Mouse (Mus musculus) NIH3T3 (cell line): ENCODE results near the gene Scg3.
"Not testable (repeated sequence)": the region's sequence is repeated elsewhere in the genome, so short reads cannot be mapped to it uniquely, and the experiment has no call there.

ENCODE experiments used
- DNase-seq: peaks from one replicate; pipeline ENCODE4 v3.0.0-alpha.2; 2012; ENCODE audit warnings: low read depth

Scg3 gene

DNA sequence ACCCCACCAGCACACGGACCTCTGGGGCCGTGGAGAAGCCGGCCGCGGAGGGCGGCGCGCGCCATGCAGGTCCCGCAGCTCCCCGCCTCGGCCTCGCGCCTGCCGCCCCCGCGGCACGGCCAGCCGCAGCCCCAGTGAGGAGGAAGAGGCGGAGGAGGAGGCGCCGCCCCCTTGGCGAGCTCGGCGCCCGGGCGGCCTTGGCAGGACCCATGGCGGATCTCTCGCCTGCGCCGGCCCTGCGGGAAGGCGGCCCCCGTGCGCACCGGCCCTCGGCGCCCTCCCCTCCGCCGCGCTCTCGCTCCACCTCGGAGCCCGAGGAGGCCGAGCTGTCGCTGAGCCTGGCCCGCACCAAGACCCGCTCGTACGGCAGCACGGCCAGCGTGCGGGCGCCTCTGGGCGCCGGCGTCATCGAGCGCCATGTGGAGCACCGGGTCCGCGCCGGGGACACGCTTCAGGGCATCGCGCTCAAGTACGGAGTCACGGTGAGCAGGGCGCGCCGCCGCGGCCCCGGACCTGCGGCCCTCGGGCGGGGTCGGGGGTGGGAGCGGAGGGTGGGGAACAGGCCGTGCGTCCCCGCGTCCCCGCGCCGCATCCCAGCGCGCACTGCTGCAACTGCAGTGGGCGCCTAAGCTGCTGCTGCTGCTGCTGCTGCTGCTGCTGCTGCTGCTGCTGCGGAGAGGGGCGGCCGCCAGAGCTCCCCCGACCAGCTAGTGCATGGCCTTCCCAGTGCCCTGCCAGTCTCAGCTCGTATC is 58.1 kb downstream of the Scg3 start, which contains the start of gene Lysmd2:
Gene Lysmd2 (plus strand): TSS at position 186 of the 752 bp plus-strand sequence.
- peak; percentile 90 for DNase-seq

DNA sequence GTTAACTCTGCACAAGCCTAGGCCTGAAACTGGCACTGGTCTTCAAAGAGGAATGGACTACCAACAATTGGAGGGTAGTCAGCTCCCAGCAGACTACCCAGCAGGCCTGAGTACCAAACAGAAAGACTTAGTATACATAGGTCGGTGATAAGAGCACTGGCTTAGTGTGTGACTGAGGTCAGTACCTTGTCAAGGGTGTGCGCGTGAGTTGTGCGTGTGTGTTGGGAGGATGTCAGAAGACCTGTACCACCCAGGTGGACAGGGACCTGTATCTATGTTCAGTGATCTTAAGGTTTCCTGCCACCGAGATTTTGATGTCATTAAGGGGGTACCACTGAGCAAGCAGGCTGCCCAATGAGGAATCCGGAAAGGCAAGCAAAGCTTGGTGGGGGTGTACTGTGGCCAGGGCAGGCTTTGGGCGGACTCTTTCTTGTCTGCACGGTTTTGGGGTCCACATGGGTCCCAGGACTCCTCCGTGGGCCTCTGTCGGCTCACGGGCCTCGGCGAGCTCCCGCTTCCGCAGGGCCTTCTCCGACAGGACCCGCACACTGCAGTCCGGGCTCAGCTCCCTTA is 58.8 kb downstream of the Scg3 start:
- DNase-seq: no peak

DNA sequence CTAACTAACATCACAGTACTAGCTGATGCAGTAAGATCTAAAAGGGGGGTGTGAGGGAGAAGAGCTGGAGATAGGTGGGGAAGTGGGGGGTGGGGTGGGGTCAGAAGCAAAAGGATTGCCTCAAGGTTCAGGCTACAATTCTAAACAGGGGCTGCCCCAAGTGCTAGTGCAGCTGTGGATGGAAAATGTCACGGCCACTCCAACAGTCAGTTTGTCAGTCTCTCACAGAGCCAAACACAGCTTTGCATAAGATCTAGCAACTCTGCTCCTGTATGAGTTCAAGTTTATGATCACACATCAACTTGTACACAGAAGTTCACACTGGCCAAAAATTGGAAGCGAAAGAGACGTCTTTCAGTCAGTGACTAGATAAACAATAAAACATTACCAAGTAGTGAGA is 62.4 kb downstream of the Scg3 start:
- DNase-seq: no peak

DNA sequence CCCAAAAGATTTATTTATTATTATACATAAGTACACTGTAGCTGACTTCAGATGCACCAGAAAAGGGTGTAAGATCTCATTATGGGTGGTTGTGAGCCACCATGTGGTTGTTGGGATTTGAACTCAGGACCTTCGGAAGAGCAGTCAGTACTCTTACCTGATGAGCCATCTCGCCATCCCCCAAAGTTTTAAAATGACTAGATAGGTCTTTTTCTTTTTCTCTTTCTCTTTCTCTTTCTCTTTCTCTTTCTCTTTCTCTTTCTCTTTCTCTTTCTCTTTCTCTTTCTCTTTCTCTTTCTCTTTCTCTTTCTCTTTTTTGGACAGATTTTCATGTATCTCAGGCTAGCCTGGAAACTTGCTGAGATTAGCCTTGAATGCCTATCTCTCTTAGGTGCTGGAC is 64.1 kb downstream of the Scg3 start:
- not testable (repeated sequence) for DNase-seq

DNA sequence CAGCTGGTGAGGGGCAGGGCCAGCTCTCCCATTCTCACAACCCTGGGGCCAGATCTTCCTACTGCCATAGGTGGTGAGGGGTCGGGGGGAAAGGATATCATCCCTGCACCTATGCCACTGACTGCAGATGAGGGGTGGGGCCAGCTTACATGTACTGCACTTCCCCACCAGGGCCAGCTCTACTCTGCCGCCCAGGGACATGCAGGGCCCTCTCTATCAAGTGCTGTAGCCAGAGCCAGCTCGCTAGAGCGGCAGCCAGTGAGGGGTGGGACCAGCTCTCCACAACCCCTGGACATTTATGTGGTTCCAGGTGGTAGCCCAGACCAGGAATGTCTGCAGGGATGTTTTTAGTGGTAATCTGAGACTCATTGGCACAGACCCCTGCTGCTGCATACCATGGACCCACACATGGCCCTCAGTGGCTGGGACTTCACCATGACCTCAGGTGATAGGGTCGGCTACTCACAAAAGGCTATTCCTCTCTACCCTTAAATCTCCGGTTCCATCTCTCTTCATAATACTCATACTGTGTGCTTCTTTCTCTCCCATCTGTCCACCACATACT is 64.9 kb downstream of the Scg3 start:
- DNase-seq: no peak

DNA sequence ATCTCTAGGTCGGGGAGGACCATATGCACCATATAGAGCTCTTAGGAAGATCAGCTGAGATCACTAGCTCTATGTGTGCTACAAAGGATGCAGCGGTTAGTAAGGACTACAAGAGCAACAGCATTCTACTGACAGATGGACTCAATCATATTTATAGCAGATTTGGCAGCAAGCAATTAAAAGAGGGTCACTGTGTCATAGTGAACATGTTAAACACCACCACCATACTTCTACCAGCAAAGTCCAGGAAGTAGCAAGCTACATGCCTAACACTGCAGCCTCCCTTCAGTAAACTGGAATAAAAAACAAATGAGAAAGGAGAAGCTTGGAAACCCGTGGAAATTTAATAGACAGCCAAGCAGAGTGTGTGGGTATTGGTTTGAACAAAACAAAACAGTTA is 67.3 kb downstream of the Scg3 start:
- DNase-seq: no peak

DNA sequence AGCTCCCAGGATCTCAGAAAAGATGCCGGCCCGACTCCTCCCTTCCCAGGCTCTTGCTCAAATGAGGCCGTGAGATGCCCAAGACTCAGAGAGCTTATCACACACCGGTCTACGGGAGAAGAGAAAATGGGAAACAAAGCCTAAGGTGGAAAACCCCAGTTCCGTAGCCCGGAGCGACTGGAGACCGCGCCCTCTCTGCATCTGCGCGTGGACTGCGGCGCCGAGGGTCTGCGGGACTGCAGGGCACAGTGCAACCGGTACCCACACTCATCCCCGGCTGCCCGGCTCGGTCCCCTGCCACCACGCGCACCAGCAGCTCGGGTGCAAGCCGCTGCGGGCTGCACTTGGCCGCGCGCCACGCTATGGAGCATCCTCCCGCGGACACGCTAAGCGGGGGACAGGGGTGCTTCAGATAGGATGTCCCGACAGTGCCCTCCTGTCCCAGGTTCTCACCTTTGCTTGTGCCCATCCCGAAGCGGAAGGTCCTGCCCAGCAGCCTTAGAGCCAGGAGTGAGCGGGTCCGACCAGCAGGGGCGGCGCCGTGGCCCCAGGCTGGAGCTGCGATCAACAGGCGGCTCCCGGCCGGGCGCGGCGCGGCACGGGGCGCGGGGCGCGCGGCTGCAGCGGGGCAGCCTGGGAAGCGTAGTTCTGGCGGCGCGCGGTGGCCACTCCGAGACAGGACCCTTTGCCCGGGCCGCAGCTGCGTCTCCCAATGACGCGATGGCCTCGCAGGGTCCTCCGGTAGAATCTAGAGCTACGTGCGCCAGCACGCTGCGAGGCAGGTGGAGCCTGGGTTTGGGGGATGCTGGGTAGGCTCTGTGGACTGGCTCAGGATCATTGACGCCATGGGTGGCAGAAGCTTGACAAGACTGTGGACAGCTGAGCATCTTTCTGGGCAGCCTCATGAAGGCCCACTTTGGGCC is 73.0 kb downstream of the Scg3 start, which contains the start of gene Tmod2:
Gene Tmod2 (minus strand): TSS at position 755 of the 923 bp plus-strand sequence.
- DNase-seq: no peak

DNA sequence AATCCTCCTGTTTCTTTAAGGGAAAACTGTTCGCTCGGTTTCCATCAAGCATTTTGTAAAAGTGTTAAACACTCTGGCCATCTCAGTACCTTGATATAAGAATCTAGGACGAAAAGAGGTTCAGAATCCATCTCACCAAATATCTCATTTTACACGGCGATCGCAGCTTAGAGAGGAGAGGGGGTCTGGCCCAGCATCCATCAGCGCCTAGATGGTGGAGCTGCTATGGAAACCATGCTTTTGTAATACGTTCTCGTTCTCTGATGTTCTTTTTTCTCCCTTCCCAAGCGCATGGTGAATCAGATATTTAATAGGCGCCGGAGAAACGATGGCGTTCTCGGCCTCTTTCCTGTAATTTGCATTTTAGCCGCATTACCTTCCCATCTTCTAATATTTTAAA is 73.9 kb downstream of the Scg3 start:
- no peak for DNase-seq

DNA sequence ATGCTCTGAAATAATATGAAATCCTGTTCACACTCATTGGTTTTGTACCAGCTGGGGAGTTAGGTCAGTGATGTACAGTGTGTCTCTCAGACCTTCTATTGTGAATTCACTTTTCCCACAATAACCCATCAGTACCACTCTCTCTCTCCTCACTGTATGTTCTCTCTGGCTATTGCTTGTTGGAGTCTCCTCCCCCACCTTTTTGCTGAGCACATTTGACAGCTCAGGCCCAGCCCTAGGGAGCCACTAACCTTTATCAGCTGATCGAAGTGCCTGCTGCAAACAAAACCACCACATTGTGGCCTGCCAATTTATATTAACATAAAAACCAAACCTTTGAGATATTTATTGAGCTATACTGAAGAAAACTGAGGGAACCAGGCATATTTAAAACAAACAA is 74.4 kb downstream of the Scg3 start:
- DNase-seq: no peak

DNA sequence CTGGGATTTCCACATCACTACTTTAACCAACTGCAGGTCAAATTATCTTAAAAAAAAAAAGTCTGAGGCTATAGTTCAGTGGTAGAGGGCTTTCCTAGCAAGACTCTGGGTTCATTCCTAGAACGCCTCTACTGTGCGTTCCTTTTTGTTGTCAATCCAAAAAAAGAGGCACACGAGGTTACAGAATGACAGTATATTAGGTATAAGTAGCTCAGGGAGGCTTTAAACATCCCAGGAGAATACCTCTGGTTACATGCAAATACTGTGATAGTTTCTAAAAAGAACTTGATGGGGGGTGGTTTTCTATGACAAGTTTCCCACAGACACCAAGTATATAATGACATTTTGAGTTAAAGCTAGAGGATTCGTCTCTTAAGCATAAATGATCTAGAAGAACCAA is 76.4 kb downstream of the Scg3 start:
- DNase-seq: no peak

DNA sequence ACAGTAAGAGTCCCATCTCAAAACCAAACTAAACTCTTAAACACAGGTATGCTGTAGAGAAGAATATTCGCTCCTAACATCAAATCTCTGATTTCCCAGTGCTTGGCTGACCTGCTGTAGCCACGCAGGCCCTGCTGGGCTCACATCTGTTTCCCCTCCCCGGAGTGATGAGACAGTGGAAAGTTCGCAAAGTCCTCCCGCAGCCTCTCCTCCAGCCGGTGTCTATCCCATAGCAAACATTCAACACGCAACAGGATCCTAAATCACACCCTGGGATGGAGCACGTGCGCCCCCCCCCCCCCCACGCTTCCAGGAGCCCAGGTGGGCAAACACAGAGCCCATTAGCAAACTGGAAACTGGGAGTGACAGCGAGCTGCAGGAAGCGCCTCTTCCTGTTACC is 82.3 kb downstream of the Scg3 start:
- DNase-seq: no peak

DNA sequence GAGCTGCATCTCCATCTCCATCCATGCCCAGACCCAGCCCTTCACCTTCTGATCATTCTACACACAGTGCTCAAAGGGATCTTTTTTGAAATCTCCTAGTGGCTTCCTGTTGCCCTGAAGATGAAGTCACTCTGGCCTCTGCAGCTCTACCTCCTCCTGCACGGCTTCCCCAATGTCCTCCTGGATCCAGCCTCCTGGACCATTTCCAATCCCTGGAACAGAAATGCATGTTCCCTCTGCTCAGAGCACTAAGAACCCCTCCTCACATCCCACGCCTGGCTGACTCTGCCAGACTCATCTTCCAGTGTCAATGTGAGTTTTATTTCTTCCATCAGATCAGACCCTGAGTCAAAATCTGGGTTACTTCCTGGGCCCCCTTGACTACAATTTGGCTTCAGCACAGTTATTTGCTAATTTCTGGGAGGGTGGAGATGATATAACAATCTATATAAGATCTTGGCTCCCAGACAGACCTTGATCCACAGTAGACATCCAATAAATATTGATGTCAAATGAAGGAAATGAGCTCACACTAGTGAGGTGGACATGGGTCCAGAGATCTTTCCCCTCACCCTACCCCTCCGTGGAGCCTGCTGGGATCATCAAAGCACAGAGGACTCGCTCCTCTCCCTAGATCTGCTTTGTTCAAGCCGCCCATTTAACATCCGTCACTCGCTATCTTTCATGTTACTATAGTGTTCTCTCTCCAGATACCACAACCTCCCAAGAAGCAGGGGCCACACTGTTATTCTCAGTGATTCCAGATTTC is 83.5 kb downstream of the Scg3 start:
- DNase-seq: no peak

DNA sequence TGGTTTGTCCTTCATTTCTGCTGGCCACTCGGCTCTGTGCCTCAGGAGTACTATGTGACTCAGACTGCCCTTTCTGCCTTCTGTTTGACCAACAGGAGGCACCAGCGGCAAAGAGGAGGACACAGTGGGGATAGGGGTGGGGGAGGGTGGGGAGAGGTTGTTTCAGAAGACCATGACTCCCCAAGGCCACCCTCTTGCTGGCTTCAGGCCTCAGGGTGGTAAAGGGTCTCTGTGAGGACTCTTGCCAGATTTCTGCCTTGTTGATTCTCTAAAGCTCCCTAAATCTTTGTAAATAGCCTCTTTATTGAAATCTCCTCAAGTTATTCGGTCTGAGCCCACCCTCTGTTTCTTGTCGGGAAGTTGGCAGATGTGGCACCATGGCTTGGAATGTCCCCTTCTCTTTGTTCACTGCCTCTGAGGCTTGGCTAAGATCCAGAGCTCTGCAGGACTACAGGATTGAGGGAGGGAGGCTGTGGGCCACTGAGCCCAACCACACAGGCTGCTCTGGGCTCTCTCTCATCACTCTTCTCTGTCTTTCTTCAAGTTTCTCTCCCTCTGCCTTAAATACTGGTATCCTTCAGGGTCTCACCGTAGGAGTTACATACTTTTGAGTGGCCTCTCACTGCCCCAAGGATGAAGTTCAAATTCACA is 84.5 kb downstream of the Scg3 start:
- DNase-seq: no peak

DNA sequence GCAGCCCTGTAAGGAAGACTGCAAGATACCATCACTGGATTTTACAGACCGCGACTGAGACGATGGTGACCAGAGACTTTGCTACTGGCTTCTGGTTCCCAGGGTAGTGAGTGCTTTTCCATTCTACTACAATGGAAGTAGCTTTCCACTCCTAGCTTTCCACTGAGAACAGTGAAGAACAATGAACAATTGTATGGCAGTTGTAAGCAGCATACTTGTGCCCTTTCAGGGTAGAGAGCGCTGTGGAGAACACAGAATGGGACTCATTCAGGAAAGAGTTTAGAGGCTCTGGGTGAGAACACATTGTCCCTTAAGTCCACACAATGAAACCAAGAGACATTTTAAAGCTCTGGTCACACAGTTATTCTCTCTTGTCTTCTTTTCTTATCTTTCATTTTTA is 86.3 kb downstream of the Scg3 start:
- no peak for DNase-seq

DNA sequence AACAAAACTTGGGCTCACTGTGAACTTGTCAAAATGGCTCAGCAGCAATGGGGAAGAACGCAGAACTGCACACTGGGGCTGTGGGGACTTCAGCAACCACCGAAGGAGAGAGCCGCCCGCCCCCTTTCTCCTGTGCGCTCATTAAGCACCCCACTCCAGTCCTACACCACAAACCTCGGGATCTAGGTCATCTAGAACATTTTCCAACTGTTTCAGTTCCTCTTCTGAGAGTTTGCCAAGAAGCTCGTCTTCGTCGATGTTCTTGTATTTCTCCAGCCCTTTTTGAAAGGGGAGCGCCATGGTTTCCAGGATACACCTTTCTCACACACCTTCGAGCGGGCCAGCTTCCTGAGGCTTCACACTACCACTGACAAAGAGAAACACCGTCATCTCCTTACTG is 86.8 kb downstream of the Scg3 start:
- DNase-seq: no peak

DNA sequence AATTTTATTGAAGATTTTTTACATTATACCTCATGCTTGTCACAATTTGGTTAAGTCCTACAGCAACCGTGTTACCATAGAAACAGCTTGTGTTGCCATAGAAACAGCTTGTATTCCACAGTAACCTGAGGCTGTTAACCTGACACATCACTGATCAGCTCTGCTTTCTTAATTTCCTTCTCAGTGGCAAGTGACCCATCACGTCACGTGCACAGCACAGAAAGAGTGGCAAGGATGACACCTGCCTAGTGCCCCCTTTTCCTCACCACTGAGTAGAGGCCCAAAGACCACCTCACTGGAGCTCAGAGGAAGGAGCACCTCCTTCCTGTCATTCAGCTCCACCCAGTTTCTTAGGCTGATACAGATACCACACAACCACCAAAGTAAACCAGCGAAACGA is 90.4 kb downstream of the Scg3 start:
- DNase-seq: peak; percentile 27
